Mouse (Mus musculus) urinary bladder, postnatal 25 days (tissue): ENCODE measurements around the gene Tpgs1.
"Not testable (repeated sequence)": the region's sequence is repeated elsewhere in the genome, so short reads cannot be mapped to it uniquely, and the experiment has no call there.

Experiments used
- DNase-seq: peaks from one replicate; pipeline ENCODE4 v3.0.0; 2022; ENCODE audit warnings: low spot score

Gene Tpgs1

DNA sequence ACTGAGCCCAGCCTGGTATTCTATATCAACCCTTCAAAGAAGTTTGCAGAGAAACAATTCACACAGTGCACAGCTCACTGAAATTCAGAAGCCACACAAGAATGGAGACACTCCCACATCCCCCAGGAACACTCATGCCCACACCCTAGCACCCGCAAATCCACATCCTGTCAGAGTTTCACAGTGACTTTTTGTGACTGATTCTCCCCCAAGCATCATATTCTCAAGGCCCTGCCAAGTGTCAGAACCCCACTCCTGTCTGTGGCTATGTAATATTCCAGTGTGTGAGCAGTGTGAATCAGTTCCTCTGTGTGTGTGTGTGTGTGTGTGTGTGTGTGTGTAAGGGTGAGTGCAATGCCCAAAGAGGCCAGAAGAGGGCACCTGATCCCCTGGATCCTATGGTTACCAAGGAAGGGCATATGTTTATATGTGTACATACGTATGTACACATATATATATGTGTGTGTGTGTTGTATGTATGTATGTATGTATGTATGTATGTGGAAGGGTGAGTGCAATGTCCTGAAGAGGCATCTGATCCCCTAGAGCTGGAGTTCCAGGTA, 22.9 kb downstream of the Tpgs1 start:
- DNase-seq, result no peak

DNA sequence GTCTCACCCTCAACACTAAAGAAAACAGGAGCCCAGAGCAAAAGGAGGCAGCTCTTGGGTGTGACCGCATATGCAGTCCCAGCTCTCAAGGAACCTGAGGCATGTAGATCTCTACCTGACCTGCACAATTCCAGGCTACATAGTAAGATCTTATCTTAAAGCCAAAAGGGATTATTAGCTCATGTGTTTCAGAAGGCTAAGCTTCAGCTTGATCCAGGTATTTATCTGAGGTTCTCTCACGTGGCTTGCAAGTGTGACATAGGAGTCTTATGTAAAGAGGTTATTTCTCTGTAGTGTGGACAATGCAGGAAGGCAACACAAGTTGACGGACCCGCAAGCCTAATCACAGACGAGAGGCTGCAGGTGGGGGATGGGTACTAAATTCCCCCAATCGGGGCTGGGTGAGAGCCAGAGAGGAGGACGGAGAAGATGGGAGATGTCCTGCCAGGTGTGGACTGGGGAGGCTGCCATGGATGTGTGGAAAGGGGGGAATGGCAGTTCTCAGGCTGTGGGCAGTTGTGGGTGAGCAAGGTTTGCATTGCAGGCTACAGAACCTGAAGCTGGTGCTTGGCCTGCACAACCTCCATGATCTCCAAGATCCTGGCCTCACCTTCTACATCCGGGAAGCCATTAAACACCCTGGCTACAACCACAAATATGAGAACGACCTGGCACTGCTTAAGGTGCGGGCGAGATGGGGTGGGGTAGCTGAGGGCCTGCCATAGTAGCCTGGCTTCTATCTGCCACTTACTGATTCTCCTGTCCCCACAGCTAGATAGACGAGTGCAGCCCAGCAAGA, 24.6 kb downstream of the Tpgs1 start:
- no peak for DNase-seq

DNA sequence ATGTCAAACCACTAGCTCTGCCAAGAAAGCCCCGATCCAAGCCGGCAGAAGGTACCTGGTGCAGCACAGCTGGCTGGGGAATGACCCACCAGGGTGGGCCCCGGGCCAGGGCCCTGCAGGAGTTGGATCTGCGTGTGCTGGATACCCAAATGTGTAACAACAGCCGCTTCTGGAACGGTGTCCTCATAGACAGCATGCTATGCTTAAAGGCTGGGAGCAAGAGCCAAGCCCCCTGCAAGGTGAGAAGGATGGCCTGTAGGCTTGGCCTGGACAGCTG, 25.1 kb downstream of the Tpgs1 start:
- no peak for DNase-seq

DNA sequence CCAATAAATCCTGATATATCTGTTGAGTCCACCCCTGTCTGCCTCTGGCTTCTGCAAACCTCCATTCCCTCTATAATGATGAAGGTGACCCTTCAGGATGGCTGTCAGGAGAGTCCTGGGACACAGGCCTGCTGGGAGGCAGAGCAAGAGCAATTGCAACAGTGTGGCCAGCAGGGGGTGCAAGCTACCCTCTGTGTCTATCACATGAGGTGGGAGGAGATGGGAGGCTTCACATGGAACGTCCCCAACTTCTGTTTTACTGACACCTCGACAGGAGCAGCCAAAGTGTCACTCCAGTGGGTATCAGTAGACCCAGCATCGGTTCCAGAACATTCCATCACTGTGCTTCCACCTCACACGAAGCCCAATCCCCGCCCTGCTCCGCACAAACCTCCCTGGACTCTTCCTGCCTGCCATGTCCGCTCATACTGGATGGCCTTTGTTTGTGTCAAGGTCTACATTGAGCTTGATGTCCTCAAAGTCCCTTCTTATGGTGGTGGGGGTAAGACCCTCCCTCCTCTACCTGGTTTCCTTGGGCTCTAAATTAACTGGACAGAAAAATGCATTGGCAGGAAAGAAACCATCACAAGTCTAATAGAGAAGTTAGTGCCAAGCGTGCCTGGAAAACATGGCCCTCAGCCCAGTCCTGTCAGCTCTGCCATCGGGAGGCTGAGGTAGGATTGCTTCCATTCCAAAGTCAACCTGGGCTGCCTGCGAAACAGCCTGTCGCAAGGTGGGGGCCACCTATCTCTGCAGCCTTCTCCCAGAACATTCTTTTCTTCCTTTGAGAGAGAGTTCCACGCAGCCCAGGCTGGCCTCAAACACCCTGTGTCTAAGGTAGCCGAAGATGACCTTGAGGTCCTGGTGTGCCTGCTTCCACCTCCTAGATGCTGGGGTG, 26.3 kb downstream of the Tpgs1 start:
- peak; percentile 81 for DNase-seq

DNA sequence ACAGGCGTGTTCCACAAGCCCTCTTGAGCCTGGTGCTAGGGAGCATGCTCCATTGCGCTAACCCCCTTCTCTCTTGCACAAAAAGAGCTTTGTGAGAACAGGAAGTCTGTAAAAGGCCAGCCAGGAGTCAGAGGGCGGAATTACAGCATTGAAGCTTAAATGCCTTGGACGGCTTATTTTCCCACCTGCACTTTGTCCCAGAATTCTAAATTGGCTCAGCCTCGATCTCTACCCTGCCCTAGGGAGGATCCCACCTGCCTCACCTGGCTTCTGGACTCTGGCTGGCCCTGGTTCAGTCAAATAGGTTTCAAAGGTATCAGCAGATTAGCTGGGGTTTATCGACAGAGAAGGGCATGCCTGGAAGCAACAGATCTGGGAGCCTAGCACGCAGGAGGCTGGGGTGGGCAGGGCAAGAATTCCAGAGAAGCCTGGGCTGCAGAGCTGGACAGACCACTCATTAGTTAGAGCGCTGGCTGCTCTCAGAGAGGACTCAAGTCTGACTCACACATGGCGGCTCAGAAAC, 27.0 kb downstream of the Tpgs1 start:
- DNase-seq, result no peak

DNA sequence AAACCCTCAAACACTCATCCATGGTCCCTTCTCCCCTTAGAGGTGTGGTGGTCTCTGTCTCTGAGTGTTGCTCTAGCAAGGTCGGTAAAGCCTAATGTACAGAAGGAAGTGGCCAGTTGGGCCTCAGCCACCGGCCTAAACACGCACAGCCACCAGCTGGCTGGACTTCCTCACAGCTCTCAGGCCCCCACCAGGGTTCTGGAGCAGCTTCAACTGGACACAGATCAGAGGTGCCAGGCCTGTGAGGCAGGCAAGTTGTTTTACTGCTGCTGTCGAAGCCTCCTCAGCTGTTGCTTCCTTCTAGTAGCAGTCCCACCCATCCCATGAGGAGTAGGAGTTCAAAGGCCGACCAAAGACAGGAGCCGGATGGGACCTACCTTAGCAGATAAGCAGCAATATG, 28.7 kb downstream of the Tpgs1 start:
- DNase-seq, result no peak

DNA sequence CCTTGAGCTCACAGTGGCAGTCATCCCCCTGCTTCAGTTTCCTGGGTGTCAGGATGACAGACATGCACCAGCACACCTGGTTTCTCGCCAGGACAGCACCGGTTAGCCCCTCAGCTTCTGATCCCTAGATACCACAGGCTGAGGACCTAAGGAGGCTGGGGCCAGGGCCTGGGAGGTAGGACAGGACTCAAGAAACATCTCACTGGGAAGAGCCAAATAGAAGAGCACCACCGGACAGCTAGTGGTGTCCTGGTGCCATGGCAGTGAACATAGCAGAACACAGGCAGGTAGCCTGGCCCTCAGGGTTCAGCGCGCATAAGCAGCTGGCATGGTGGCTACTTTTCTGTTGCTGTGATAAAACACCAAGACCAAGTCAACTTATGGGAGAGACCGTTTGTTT, 29.3 kb downstream of the Tpgs1 start:
- no peak for DNase-seq

DNA sequence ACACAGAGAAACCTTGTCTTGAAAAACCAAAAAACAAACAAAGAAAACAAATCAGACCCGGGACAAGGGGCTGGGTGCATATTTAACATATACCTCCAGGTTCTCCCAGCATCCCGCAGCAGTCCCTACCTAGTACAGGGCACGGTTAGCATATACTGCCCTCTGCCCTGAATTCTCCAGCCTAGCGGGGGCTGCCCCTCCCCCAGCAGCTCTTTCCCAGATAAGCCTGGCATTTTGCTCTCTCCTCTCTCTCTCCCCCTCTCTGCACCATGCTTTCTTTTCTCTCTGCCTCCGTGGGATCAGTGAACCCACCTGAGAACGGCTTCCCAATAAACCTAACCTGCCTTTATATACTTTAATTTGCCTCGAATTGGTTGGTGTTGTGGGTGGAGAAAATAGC, 31.5 kb downstream of the Tpgs1 start:
- no peak for DNase-seq

DNA sequence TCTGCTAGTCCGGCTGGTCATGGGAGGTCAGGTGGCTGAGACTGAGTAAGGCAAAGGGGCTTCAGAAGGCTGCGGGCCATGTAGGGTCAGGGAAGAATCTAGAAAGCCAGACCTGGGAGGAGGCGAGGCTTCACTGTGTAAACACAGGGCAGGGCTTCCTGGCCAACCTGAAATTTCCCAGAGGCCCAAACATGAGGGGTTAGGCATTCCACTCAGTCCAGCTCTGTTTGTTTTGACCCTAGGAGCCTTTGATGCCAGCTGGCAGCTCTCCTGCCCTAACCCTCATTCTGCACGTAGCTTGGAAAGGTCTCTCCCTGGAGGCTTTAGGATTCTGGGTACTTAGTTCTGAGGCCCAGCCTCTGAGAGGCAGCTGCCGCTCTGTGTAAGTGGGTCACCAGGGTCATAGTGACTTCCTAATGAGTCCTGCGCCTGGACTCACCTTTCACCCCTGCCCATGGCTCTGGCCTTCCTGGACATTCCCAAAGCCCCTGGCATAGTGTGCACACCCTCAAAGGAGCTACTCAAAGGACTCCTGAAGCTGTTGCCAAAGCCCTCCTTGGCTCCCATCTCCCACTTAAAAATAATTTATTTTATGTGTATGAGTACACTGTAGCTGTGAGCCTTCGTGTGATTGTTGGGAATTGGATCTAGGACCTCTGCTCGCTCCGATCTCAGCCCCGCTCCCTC, 32.4 kb downstream of the Tpgs1 start:
- DNase-seq, result no peak

DNA sequence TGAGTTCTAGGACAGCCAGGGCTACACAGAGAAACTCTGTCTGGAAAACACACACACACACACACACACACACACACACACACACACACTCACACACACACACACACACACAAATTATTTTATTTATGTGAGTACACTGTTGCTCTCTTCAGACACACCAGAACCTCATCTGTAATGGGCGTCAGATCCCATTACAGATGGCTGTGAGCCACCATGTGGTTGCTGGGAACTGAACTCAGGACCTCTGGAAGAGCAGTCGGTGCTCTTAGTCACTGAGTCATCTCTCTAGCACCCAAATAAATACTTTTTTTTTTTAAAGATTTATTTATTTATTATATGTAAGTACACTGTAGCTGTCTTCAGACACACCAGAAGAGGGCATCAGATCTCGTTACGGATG, 33.8 kb downstream of the Tpgs1 start:
- not testable (repeated sequence) for DNase-seq

DNA sequence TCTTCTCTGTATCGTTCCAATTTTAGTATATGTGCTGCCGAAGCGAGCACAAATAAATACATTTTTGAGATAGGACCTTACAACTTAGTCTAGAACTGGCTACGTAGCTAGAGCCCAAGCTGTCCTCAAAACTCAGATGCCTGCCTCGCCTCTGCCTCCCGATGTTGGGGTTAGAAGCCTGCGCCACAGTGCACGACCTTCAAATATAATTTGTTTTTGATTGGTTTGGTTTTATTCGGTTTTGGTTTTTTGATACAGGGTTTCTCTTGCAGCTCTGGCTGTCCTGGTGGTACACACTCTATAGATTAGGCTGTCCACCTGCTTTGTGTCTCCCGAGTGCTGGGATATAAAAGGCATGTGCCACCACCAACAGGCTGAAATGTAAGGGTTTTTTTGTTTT, 34.4 kb downstream of the Tpgs1 start:
- DNase-seq, result no peak

DNA sequence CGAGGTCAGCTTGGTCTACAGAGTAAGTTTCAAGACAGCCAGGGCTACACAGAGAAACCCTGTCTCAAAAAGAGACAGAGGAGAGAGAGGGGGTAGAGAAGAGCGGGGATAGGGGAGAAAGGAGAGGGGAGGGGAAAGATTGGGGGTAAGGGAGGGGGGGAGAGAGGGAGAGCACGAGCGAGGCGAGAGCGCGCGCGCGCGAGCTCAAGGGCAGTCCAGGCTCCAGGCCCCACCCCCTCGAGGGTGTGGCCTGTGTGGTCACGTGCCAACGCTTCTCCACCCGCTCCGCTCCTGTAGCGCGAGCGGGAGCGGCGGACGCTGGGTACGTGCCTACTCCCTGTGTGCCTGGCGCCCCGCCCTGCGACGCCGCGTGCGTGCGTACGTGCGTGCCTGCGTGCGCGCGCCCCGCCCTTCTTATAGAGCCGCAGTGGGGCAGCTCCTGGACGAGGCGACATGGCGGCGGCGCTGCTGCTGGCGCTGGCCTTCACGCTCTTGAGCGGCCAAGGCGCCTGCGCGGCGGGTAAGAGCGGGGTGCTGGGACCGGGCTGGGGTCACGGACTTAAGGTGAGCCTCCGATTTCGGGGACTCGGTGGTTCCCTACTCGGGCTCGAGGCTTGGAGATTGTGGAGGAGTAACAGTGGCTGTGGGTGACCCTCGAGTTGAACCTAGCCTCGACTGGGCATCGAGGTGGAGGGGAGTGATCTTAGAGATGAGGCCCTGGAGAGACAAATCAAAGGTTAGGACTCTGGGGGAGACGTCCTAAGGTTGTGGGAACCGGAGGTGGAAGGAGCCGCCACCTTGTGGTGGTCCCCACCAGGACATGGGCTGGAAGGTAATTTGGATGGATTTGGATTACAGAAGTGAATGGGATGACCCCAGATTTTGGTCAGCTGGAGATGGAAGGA, 35.1 kb downstream of the Tpgs1 start, which contains the start of gene Bsg:
Bsg (plus strand) TSS at position 427 of the 905 bp plus-strand sequence.
- peak; percentile 98 for DNase-seq

DNA sequence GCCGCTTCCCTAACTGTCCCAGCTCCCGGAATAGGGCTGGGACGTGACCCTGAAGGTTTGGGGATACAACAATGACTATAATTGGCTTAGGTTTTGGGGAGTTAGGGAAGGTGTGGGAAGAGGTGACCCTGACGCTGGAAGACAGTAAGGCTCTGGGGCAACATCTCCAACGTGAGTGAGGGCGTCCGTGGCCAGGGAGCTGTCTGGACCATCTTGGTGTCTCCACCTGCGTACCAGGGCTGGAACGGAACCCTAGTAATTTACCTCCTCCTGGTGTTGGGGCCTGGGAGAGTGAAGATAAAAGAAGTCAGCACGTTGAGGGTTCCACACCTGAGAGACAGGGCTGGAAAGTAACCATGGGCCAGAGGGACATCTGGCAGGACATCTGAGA, 35.8 kb downstream of the Tpgs1 start:
- no peak for DNase-seq

DNA sequence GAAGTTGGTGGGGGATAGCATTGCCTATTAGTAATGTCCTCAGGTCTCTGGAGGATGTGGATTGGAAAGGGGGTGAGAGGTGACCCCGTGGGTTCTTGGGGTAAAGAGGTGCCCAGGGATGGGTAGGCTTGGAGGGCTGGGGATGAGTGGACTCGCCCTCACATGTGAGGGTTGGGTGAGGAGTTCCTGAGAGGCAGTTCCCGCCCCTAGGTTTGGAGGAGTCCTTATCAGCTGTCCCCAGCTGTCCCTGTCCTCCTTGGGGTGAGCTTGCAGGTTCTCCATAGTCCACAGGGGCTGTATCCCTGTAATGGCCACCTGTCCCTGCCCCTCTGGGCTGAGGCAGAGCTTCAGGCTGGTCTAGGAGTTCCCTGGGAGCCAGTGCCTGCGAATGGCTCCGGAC, 36.8 kb downstream of the Tpgs1 start:
- DNase-seq, result no peak

DNA sequence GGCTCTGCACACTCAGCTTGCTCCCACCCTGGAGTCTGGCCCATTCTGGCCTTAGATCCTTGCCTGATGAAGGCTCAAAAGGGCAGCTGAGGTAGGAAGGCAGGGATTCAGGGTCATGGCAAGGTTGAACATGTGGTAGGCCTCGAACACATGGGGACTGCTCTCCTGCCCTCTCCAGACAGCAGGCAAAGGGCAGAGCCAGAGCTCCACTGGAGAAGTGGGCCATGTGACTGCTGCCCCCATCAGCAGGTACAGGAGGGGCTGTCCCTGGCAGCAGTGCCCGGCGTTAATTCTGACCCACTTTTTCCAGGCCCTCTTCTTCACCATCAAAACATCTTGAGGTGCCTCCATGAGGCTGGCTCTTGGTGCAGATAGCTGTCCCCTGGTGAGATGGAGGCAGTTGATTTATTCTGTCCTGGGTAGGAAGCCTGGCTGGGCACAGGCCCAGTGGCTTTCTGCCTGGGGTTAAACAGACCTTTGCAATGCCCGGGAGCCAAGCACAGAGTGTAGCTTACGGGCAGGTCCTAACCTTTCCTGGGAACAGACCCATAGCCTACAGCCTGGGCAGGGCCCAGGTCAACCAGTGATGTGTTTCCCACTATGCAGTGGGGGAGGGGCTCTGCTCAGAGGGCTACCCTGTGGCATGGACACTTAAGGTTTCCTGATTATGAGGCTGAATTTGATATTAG, 37.4 kb downstream of the Tpgs1 start:
- DNase-seq, result no peak

DNA sequence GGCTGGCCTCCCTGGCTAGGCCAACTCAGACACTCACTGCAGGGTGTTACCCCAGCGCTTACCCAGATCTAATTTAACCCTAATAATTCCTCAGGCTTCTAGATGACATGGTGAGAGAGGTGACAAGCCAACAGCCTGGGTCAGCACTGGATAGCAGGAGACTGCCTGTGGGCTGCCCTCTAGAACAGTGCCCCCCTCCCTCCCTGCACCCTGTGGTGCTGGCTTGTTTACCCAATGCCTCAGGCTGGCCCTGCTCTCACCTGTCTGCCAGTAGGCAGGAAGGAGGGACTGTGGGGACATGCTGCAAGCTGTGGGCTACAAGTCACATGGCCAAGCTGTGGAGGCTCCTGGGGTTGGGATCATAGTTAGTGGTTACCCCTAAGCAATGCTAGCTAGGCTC, 38.0 kb downstream of the Tpgs1 start:
- no peak for DNase-seq

DNA sequence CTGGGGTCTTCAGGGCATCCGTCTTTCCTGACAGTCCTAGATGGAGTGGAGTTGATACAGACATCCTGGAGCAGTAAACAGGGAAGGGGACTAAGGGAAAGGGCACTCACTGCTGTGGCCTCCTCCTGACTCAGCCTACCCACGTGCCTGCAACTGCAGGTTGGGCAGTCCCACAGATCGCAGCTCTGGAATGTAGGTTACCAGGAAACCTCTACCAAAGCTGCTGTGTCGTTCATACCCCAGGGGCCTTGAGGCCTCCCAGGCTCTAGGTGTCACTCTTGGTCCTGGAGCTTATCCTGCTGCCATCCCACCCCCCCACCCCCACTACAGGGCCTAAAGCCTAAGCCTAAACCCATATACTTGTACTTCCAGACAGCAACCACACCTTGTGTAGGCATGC, 38.6 kb downstream of the Tpgs1 start:
- no peak for DNase-seq

DNA sequence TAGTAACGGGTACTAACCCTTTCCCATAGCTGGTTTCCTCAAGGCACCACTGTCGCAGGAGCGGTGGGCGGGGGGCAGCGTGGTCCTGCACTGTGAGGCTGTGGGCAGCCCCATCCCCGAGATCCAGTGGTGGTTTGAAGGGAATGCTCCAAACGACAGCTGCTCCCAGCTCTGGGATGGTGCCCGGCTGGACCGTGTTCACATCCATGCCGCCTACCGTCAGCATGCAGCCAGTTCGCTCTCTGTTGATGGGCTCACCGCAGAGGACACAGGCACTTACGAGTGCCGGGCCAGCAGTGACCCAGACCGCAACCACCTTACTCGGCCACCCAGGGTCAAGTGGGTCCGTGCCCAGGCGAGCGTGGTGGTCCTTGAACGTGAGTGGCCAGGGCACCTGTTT, 39.5 kb downstream of the Tpgs1 start:
- DNase-seq, result no peak

DNA sequence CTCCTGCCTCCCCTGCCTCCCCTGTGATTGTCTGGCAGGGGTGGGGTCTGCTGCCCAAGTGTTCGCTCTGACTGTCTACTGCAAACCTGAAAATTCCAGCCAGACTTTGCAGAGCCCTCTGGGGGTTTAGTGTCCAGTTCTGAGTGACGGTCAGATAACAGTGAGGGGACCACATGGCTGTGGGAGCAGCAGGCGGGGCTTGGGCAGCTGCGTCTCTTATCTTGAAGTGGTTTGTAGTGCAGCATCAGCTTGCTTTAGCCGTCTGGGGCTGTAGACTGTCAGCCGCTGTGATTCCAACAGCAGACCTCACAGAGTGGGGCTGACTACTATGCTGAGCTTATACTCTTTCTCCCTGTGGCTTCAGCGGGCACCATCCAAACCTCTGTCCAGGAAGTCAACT, 40.1 kb downstream of the Tpgs1 start:
- no peak for DNase-seq

DNA sequence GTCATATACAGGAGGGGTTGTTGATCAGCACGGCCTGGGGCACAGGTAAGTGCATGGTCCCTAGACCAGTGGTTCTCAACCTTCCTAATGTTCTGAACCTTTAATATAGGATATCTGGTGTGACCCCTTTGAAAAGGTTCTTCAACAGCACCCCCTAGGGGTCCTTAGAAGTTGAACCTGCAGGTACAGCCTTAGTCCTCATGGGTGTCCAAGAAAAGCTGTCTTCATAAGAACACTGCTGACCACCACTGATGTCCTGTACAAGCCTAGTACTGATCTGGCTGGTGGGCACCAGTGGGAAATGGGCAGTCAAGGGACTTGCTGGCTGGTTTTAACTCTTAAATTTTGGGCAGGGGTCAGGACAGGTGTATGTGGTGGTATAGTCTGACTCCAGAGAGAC, 42.9 kb downstream of the Tpgs1 start:
- no peak for DNase-seq
